Mouse (Mus musculus) neural tube, embryonic 13.5 days (tissue): ENCODE results near the gene Inha. TPM values are rescaled to one million over a fixed set of nuclear protein-coding genes. Genes with fewer than 3 reads are reported as not detected.

ENCODE experiments used
- ATAC-seq: fragments of 200-750 bp; cut with Nextera tagmentation; 2 replicates; pipeline ENCODE4 v1.8.0; 2017; ENCODE audit warnings: low read depth, mild to moderate bottlenecking, moderate TSS enrichment, moderate library complexity
- H3K27ac ChIP-seq: fragments of 300-500 bp; sonication (generic); replicated peaks from 2 replicates; pipeline ENCODE4 v1.5.1; 2015; ENCODE audit warnings: moderate library complexity, mild to moderate bottlenecking, inconsistent platforms
- H3K27me3 ChIP-seq: fragments of 300-500 bp; sonication (generic); 2 replicates; pipeline ENCODE4 v1.6.1; 2015; ENCODE audit warnings: mild to moderate bottlenecking, inconsistent platforms
- H3K36me3 ChIP-seq: fragments of 300-500 bp; sonication (generic); 2 replicates; pipeline ENCODE4 v1.6.1; 2015; ENCODE audit warnings: mild to moderate bottlenecking, inconsistent platforms
- H3K4me1 ChIP-seq: fragments of 300-500 bp; sonication (generic); replicated peaks from 2 replicates; pipeline ENCODE4 v1.6.1; 2015; ENCODE audit warnings: inconsistent platforms
- H3K4me2 ChIP-seq: fragments of 300-500 bp; sonication (generic); 2 replicates; pipeline ENCODE4 v1.6.1; 2015; ENCODE audit warnings: inconsistent platforms, mild to moderate bottlenecking, moderate library complexity
- H3K4me3 ChIP-seq: fragments of 300-500 bp; sonication (generic); 2 replicates; pipeline ENCODE4 v1.5.1; 2015; ENCODE audit warnings: mild to moderate bottlenecking, inconsistent platforms
- H3K9ac ChIP-seq: fragments of 300-500 bp; sonication (generic); 2 replicates; pipeline ENCODE4 v1.6.1; 2015; ENCODE audit warnings: moderate library complexity, mild to moderate bottlenecking, inconsistent platforms
- H3K9me3 ChIP-seq: fragments of 300-500 bp; sonication (generic); 2 replicates; pipeline ENCODE4 v1.6.1; 2016; ENCODE audit warnings: inconsistent platforms
- WGBS: fragments of 180-500 bp; shearing (Covaris S2); methylation state at CpG from one replicate; pipeline ENCODE4 v1.1.7; 2015; 5-methylcytosine and 5-hydroxymethylcytosine counted together
- polyA plus RNA-seq: library from polyadenylated mRNA; unstranded; fragments of >200 nt; fragmentation: Nextera tagmentation; extraction: Ambion mirVana; gene quantifications from 2 replicates; pipeline ENCODE4 v1.2.1, GENCODE M21; 2015

The Inha gene
- 13.3 and 13.7 TPM in 2 replicates for polyA plus RNA-seq

DNA sequence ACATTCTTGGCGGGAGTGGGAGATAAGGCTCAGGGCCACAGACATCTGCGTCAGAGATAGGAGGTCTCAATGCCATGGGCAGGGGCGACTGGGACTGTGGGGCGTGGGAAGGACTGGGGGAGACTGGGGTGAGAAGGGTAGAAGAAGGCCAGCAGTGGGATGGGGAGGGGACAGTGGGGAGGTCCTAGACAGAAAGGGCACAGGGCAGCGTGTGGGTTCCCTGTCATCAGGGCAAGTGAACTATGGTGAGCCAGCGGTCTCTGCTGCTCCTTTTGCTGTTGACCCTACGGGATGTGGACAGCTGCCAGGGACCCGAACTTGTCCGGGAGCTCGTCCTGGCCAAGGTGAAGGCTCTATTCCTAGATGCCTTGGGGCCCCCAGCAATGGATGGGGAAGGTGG lies at the start of gene Inha:
Gene Inha (plus strand): TSS at position 72 of the 400 bp plus-strand sequence.
- Histone ChIP-seq H3K4me3 (peak within 1 kb of the TSS; percentile 72), H3K9me3 (no peaks in the 10 kb centered on the region), H3K27me3 (peaks cover 23% of the 10 kb centered on the region), H3K36me3 (peaks cover 10% of the 10 kb centered on the region), H3K9ac (peak within 1 kb of the TSS; percentile 98), H3K4me1 (peaks cover 30% of the 10 kb centered on the region), H3K27ac (peak within 1 kb of the TSS; percentile 91), H3K4me2 (peak within 1 kb of the TSS; percentile 84)
- no peak for ATAC-seq
- 80% methylated on average over 10 of the region's 10 CpGs for WGBS

DNA sequence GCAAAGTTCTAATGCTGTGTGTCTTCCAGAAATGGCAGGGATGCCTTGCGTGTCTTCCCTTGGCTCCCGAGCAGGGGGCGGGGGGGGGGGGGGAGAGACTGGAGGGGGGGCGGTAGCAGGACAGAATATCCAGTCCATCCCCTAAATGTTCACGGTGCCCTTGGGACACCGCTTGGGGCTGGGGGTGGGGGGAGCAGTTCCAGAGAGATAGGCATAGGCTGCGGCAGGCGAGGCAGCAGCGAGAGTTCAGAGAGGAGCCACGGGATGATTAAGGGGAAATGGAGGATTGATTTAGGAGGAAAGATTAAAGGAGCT lies 49.2 kb upstream of the Inha start:
- H3K36me3 ChIP-seq, result no peaks in the 10 kb centered on the region
- 3% methylated on average over 8 of the region's 10 CpGs for WGBS
- H3K9ac ChIP-seq, result peak overlapping the region; percentile 17; the same call in 1 of the 2 replicates
- H3K4me3 ChIP-seq, result no peak overlapping the region
- peak; percentile 4; the same call in 1 of the 2 replicates for ATAC-seq
- H3K4me2 ChIP-seq, result peak overlapping the region; percentile 55
- peaks cover 68% of the 10 kb centered on the region for H3K4me1 ChIP-seq
- peak overlapping the region; percentile 84 for H3K27ac ChIP-seq
- no peaks in the 10 kb centered on the region for H3K9me3 ChIP-seq
- peaks cover 16% of the 10 kb centered on the region for H3K27me3 ChIP-seq

DNA sequence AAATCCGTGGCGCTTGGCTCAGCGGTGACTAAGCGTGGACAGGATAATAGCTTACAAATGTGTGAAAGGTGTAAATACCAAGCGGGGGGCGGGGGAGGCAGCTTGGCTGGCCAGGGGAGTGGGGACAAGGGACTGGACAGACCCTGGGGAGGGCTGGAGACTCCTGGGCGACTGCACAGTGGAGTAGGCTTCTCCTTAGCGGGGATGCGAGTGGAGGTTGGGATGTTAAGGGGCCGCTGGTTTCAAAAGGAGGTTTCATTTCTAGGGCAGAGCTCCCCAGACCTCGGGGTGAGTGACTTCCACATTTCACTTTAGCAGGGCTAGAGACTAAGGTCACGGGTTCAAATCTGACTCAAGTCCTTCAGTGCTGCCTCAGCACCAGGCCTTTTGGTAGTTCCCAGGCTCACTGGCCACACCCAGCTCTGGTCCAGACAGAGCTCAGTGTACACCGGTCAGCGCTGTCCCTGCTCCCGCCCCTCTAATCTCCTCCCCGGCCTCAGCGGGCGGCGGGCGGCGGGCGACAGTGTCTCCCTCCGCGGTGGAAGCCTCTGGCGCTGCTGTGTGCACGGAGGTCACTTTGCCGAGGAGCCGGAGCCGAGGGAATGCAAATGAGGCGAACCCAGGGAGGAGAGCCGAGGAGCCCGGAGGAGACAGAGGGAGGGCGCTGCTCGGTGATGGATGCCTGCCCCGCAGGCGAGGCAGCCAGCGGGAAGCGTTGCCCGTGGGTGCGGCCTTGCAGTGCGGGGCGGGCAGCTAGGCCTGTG lies 48.7 kb upstream of the Inha start:
- Histone ChIP-seq H3K4me3 (peak overlapping the region; percentile 30), H3K27ac (peak overlapping the region; percentile 84), H3K4me2 (peak overlapping the region; percentile 55), H3K36me3 (no peaks in the 10 kb centered on the region), H3K9ac (peak overlapping the region; percentile 62), H3K9me3 (no peaks in the 10 kb centered on the region), H3K27me3 (peaks cover 16% of the 10 kb centered on the region; the same call in 1 of the 2 replicates), H3K4me1 (peaks cover 63% of the 10 kb centered on the region)
- peak; percentile 57 for ATAC-seq
- WGBS, result 2% methylated on average over 42 of the region's 42 CpGs

DNA sequence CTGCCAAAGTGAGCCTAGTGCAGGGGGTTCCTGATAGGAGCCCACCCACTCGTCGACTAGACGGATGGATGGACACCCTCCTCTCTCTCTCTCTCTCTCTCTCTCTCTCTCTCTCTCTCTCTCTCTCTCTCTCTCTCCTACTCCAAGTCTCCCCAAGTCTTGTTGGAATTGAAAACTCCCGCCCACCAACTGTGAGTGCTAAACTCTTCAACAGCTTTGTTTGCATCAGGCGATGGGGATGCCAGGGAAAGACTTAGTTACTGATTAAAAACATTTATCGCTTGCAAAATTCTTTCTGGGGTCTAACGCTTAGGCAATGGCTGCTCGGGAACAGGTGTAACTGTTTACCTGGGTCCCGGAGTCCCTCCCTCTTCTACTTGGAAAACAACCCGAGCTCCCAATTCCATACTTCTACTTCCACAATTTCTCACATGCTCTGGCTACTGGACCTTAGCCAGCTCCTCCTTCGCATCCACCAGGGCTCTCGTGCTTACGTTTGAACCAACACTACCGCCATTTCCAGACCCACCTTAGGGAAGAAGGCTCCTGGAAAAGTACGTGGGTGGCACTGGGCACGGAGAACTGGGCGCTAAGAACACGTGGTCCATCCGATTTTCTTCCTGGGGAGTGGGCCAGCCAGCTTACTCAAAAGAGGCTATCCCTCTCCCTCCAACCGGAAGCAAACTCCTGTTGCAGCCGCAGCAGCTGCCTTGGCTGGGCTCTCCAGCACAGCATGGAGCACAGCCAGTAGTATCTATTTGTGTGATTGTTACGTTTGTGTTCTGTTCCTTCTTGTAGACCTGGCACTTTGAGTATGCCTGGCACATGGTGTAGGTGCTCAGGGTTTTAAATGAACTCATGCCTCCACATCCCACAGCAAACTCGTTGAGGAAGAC lies 47.8 kb upstream of the Inha start:
- no peak for ATAC-seq
- WGBS, result 16% methylated on average over 23 of the region's 23 CpGs
- H3K9me3 ChIP-seq, result no peaks in the 10 kb centered on the region
- H3K27me3 ChIP-seq, result 0 out of 2 replicates have a peak, but pooled peaks cover 11% of the 10 kb centered on the region
- peak overlapping the region; percentile 55 for H3K4me2 ChIP-seq
- H3K4me1 ChIP-seq, result peaks cover 61% of the 10 kb centered on the region
- H3K9ac ChIP-seq, result peak overlapping the region; percentile 62
- H3K36me3 ChIP-seq, result no peaks in the 10 kb centered on the region
- peak overlapping the region; percentile 84 for H3K27ac ChIP-seq
- peak overlapping the region; percentile 30; the same call in 1 of the 2 replicates for H3K4me3 ChIP-seq

DNA sequence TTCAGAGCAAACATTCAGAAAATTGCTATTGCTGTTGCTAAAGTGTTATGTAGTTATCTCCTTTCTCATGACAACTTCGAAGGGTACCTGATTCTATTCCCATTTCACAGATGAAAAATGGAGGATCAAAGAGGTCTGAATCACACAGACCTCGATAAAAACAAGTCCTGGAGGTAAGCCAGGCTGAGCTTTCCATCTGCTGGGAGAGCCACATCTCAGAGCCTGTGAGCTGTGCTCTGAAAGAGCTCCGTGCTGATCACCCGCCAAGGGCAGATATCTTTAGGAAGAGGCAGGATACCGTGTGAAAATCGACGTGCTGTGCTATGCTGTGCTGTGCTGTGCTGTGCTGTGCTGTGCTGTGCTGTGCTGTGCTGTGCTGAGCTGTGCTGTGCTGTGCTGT lies 46.6 kb upstream of the Inha start:
- Histone ChIP-seq H3K4me1 (peaks cover 60% of the 10 kb centered on the region), H3K36me3 (no peaks in the 10 kb centered on the region), H3K4me3 (no peak overlapping the region), H3K27me3 (0 out of 2 replicates have a peak, but pooled peaks cover 7% of the 10 kb centered on the region), H3K27ac (no peak overlapping the region), H3K4me2 (no peak overlapping the region), H3K9me3 (no peaks in the 10 kb centered on the region), H3K9ac (no peak overlapping the region)
- WGBS, result 75% methylated on average over 7 of the region's 7 CpGs
- ATAC-seq, result no peak

DNA sequence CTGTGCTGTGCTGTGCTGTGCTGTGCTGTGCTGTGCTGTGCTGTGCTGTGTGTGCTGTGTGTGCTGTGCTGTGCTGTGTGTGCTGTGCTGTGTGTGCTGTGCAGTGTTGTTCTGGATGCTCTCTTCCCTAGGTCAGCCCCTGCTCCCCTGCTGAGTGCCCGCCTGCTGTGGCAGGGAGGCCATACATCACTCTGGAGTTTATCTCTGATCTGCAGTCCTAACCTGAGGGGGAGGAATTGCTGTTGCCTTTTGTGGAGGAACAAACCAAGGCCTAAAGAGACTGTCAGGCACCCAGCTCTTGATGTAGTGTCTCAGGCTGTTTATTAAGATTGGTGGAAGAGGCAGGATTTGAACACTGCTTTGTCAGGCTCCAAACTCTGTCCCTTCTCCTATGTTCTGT lies 44.2 kb upstream of the Inha start:
- Histone ChIP-seq H3K27ac (no peak overlapping the region), H3K27me3 (peaks cover 4% of the 10 kb centered on the region; the same call in 1 of the 2 replicates), H3K9me3 (no peaks in the 10 kb centered on the region), H3K4me2 (no peak overlapping the region), H3K36me3 (no peaks in the 10 kb centered on the region), H3K9ac (no peak overlapping the region), H3K4me3 (no peak overlapping the region), H3K4me1 (peaks cover 46% of the 10 kb centered on the region)
- WGBS, result 27% methylated on average over 1 of the region's 1 CpGs
- ATAC-seq, result no peak

DNA sequence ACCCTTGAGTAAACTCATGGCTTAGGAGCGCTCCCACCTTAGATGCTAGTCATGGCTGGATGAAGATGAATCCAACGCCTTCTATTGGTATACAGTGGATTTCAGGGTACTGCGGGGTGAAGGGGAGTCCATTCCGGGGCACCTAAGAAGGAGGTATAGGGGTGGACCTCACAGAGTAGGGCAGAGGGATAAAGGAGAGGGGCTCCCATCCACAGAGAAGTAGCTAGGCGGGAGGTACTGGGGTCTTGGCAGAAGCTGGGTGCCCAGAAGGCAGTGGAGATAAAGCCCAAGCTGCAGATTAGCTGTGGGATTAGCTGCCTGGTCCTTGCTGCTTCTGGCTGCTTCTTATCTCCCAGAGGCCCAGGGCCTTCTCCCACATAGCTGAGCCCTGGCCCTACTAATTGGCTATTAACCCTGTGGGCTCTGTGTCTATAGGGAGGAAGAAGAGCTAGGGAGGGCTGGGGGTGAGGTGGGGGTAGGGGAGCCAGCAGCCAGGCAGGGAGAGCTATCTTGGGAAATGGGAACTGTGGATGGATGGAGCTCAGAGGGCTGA lies 43.1 kb upstream of the Inha start:
- Histone ChIP-seq H3K4me1 (peaks cover 38% of the 10 kb centered on the region), H3K36me3 (no peaks in the 10 kb centered on the region), H3K4me2 (no peak overlapping the region), H3K27me3 (peaks cover 10% of the 10 kb centered on the region), H3K9ac (0 out of 2 replicates have a peak overlapping the region, but pooled peaks have one; percentile 42), H3K4me3 (no peak overlapping the region), H3K27ac (no peak overlapping the region), H3K9me3 (no peaks in the 10 kb centered on the region)
- WGBS, result 79% methylated on average over 5 of the region's 5 CpGs
- ATAC-seq, result no peak

DNA sequence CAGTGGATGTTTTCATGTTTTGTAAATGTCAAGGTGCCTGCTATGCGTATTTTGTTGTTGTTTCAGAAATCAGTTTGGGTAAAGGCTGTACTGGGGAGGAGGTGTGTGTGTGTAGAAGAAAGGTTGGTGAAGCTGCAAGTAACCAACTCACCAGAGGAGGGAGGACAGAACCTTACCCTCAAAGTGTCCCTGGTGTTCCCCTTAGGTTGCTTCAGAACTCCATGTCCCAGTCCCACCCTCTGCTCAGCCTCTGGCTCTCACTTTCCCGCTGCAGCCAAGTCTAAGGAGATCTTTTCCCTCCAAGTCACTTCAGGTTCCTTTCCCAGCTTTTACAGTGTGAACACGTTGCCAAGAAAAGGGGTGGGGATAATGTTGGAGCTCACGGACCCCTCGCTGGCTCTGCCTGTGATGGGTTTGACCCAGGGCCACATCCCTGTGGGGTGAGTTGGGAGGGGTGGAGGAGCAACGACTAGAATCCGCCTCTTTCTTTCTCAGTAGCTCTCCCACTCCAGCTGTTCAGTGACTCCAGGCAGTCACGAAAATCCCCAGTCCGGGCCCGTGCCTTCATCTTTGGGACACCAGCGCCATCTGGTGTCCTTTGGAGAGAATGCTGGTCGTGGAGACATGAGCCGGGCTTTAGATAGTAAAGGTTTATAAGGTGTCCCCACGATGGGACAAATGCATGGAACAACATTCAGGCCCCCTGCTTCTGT lies 39.5 kb upstream of the Inha start:
- H3K4me3 ChIP-seq, result no peak overlapping the region
- peaks cover 28% of the 10 kb centered on the region; the same call in 1 of the 2 replicates for H3K4me1 ChIP-seq
- H3K4me2 ChIP-seq, result peak overlapping the region; percentile 18; the same call in 1 of the 2 replicates
- H3K36me3 ChIP-seq, result peaks cover 6% of the 10 kb centered on the region
- H3K27me3 ChIP-seq, result peaks cover 18% of the 10 kb centered on the region
- no peak overlapping the region for H3K27ac ChIP-seq
- ATAC-seq, result peak; percentile 77
- 0 out of 2 replicates have a peak overlapping the region, but pooled peaks have one; percentile 31 for H3K9ac ChIP-seq
- WGBS, result 8% methylated on average over 14 of the region's 14 CpGs
- H3K9me3 ChIP-seq, result no peaks in the 10 kb centered on the region

DNA sequence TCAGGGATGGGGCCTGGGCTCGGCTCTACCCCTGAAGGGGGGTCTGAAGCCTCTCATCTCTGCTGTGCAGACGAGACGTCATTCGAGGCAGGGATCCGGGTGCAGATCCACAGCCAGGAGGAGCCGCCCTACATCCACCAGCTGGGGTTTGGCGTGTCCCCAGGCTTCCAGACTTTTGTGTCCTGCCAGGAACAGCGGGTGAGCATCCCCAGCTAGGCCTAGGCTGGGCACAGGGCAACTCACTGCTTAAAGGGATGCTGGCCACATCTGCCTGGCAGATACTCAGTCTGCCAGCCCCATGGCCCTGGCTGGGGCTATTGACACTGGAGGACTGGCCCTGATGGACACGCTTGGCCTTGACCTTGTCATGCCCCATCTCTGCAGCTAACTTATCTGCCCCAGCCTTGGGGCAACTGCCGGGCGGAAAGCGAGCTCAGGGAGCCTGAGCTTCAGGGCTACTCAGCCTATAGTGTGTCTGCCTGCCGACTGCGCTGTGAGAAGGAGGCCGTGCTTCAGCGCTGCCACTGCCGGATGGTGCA lies 37.5 kb upstream of the Inha start:
- Histone ChIP-seq H3K27ac (no peak overlapping the region), H3K4me3 (no peak overlapping the region), H3K9me3 (no peaks in the 10 kb centered on the region), H3K4me1 (peaks cover 27% of the 10 kb centered on the region; the same call in 1 of the 2 replicates), H3K36me3 (peaks cover 26% of the 10 kb centered on the region), H3K4me2 (no peak overlapping the region), H3K27me3 (peaks cover 18% of the 10 kb centered on the region), H3K9ac (0 out of 2 replicates have a peak overlapping the region, but pooled peaks have one; percentile 3)
- ATAC-seq, result no peak
- 83% methylated on average over 17 of the region's 17 CpGs for WGBS

DNA sequence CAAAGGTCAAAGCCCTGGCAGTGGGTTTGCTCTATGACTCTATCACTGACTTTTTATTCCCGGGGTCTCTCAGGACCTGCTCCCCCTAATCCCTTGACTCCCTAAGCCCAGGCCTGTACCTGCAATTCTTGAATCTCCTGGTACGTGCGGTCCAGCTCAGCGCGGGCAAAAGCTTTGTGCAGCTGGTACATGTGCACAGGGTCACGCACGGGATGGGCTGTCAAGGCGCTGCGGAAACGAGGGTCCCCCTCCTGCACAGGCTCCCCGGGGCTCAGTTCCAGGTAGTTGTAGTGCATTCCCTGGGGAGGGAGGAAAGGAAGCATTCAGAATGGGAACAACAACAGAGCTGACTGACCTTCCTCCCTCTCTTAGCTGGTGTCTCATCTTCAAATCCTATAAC lies 30.4 kb upstream of the Inha start:
- Histone ChIP-seq H3K4me1 (peaks cover 52% of the 10 kb centered on the region), H3K27me3 (peaks cover 8% of the 10 kb centered on the region; the same call in 1 of the 2 replicates), H3K4me2 (no peak overlapping the region), H3K36me3 (peaks cover 51% of the 10 kb centered on the region), H3K4me3 (no peak overlapping the region), H3K27ac (no peak overlapping the region), H3K9me3 (no peaks in the 10 kb centered on the region), H3K9ac (peak overlapping the region; percentile 12; the same call in 1 of the 2 replicates)
- ATAC-seq, result no peak
- WGBS, result 96% methylated on average over 11 of the region's 11 CpGs
